Mouse (Mus musculus) stomach, embryonic 16.5 days (tissue): Measurements from ENCODE around the gene Cacna1d. TPM values are rescaled to one million over a fixed set of nuclear protein-coding genes. Genes with fewer than 3 reads are reported as not detected.

ENCODE experiments used
- ATAC-seq: fragments of 200-750 bp; cut with Nextera tagmentation; 2 replicates; pipeline ENCODE4 v1.8.0; 2017; ENCODE audit warnings: moderate number of reproducible peaks, moderate TSS enrichment; ENCODE audit not compliant: insufficient read depth, low FRiP score
- H3K27ac ChIP-seq: fragments of 300-500 bp; sonication (generic); 2 replicates; pipeline ENCODE4 v1.5.1; 2014; ENCODE audit warnings: low read length
- H3K27me3 ChIP-seq: fragments of 300-500 bp; sonication (generic); 2 replicates; pipeline ENCODE4 v1.6.1; 2014; ENCODE audit warnings: low read length, control low read depth, mixed read lengths; ENCODE audit not compliant: control insufficient read depth, insufficient read depth
- H3K36me3 ChIP-seq: fragments of 300-500 bp; sonication (generic); 2 replicates; pipeline ENCODE4 v1.6.1; 2014; ENCODE audit warnings: low read length; ENCODE audit not compliant: control insufficient read depth, insufficient read depth
- H3K4me1 ChIP-seq: fragments of 300-500 bp; sonication (generic); 2 replicates; pipeline ENCODE4 v1.6.1; 2014; ENCODE audit warnings: low read length, control low read depth, mixed read lengths; ENCODE audit not compliant: control insufficient read depth, insufficient read depth
- H3K4me2 ChIP-seq: fragments of 300-500 bp; sonication (generic); 2 replicates; pipeline ENCODE4 v1.6.1; 2014; ENCODE audit warnings: low read depth, low read length, mixed read lengths
- H3K4me3 ChIP-seq: fragments of 300-500 bp; sonication (generic); replicated peaks from 2 replicates; pipeline ENCODE4 v1.5.1; 2014; ENCODE audit warnings: mild to moderate bottlenecking, low read length
- H3K9ac ChIP-seq: fragments of 300-500 bp; sonication (generic); 2 replicates; pipeline ENCODE4 v1.6.1; 2014; ENCODE audit warnings: low read length
- H3K9me3 ChIP-seq: fragments of 300-500 bp; sonication (generic); replicated peaks from 2 replicates; pipeline ENCODE4 v1.6.1; 2016; ENCODE audit warnings: low read length, control low read depth; ENCODE audit not compliant: control insufficient read depth
- WGBS: fragments of 180-500 bp; shearing (Covaris S2); extraction: QIAGEN DNeasy Blood & Tissue Kit; methylation state at CpG from one replicate; pipeline ENCODE4 v1.1.7; 2014; 5-methylcytosine and 5-hydroxymethylcytosine counted together
- polyA plus RNA-seq: library from polyadenylated mRNA; unstranded; fragments of >200 nt; fragmentation: Nextera tagmentation; extraction: Ambion mirVana; gene quantifications from 2 replicates; pipeline ENCODE4 v1.2.1, GENCODE M21; 2015

Cacna1d gene
- polyA plus RNA-seq, 1 experiment from 2014 or later = 4.2 TPM

DNA sequence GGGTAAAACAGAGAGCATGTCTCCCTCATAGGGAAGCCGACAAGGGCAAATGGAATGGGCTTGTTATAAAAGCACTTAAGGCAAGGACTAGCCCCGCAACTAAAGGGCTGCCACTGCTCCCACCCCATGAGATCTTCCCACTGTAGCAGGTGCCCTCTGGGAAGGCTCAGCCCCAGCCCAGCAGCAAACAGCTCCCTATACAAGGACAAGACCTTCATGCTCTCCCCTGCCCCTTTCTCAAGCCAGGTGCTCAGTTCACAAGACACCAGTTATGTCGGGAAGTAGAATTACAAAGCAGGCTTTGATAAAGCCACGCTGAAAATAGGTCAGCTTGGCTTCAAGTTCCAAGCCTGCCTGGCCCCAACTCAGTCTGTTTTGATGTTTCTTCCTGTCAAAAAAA lies 233.6 kb downstream of the Cacna1d start:
- no peak for ATAC-seq
- no peak overlapping the region for H3K27ac ChIP-seq
- whole genome bisulfite sequencing = 54% methylated on average over 4 of the region's 4 CpGs
- no peak overlapping the region for H3K4me2 ChIP-seq
- H3K4me1 ChIP-seq = 0 out of 2 replicates have a peak, but pooled peaks cover 4% of the 10 kb centered on the region
- H3K36me3 ChIP-seq = no peaks in the 10 kb centered on the region
- no peak overlapping the region for H3K9ac ChIP-seq
- no peaks in the 10 kb centered on the region for H3K27me3 ChIP-seq
- H3K9me3 ChIP-seq = no peaks in the 10 kb centered on the region
- H3K4me3 ChIP-seq = no peak overlapping the region

- no peak overlapping the region for H3K4me2 ChIP-seq
- no peaks in the 10 kb centered on the region for H3K27me3 ChIP-seq
- H3K36me3 ChIP-seq = no peaks in the 10 kb centered on the region
- H3K4me3 ChIP-seq = no peak overlapping the region
- H3K27ac ChIP-seq = no peak overlapping the region
- H3K9ac ChIP-seq = no peak overlapping the region
- WGBS = 61% methylated on average over 4 of the region's 4 CpGs
- H3K9me3 ChIP-seq = no peaks in the 10 kb centered on the region
- ATAC-seq = no peak
- 0 out of 2 replicates have a peak, but pooled peaks cover 4% of the 10 kb centered on the region for H3K4me1 ChIP-seq
These were observed 234.8 kb downstream of the Cacna1d start for GRCm38 (mm10) chr14:30256486-30256885.

DNA sequence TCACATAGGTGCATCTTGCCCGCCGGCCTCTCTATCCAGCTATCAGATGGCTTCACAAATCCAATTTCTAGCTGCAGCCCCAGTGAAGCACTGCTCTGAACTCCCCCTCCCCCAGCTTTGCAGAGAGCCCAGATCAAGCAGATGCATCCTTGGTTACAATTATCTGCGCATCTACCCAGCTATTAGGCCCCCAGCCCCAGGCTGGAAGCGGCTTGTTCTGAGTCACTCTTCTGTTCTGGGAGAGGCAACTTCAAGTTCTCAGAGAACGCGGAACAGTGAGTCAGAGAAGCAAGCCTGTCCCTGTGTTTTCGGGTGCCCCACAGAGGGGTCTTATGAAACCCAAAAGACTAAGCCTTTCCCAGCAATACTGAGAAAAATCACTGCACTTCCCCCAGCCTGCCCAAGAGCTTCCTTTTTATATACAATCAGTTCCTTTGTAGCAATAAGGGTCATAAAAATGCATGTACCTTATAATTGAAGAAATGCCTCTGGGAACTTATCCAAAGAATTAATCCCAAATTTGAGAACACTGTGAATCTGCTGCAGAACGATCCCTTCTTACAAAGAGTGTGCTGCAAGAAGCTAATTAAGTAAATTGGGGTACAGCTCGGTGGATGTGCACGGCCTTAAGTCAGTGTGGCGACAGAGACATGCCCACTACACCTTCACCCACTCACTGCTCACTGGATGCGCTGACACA lies 235.4 kb downstream of the Cacna1d start:
- Histone ChIP-seq H3K27me3 (no peaks in the 10 kb centered on the region), H3K4me1 (0 out of 2 replicates have a peak, but pooled peaks cover 4% of the 10 kb centered on the region), H3K9ac (no peak overlapping the region), H3K4me2 (no peak overlapping the region), H3K9me3 (no peaks in the 10 kb centered on the region), H3K4me3 (no peak overlapping the region), H3K36me3 (no peaks in the 10 kb centered on the region), H3K27ac (no peak overlapping the region)
- 0 out of 2 replicates have a peak, but pooled peaks have one; percentile 17 for ATAC-seq
- WGBS = 71% methylated on average over 12 of the region's 12 CpGs

- H3K4me1 ChIP-seq = 0 out of 2 replicates have a peak, but pooled peaks cover 4% of the 10 kb centered on the region
- WGBS = 64% methylated on average over 4 of the region's 4 CpGs
- ATAC-seq = no peak
- H3K36me3 ChIP-seq = no peaks in the 10 kb centered on the region
- H3K4me3 ChIP-seq = no peak overlapping the region
- no peak overlapping the region for H3K9ac ChIP-seq
- no peak overlapping the region for H3K27ac ChIP-seq
- H3K9me3 ChIP-seq = no peaks in the 10 kb centered on the region
- no peaks in the 10 kb centered on the region for H3K27me3 ChIP-seq
- H3K4me2 ChIP-seq = no peak overlapping the region
These were observed 236.5 kb downstream of the Cacna1d start for GRCm38 (mm10) chr14:30254776-30255175.

- Histone ChIP-seq H3K36me3 (no peaks in the 10 kb centered on the region), H3K9me3 (no peaks in the 10 kb centered on the region), H3K4me3 (no peak overlapping the region), H3K27me3 (no peaks in the 10 kb centered on the region), H3K27ac (no peak overlapping the region), H3K4me2 (no peak overlapping the region), H3K9ac (no peak overlapping the region), H3K4me1 (0 out of 2 replicates have a peak, but pooled peaks cover 4% of the 10 kb centered on the region)
- WGBS = 71% methylated on average over 2 of the region's 2 CpGs
- ATAC-seq = no peak
These were observed 238.4 kb downstream of the Cacna1d start for GRCm38 (mm10) chr14:30252824-30253223.

DNA sequence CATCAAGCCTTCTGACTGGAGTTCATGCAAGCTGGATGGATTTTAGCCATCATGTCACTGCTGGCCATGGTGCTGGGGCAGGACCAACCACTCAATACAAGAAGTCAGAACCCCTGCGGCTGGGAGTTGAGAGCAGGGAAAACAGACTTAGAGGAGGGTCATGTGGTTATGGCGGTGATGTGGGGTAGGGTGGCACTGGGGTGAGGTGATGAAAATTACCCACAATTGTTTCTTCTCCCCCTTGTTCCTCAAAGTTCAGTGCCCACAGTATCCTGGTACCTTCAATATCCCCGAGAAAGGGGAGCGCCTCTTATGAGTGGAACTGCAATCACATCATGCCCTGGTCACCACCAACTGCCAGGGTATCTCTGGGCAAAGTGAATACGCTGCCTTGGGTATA lies 239.9 kb downstream of the Cacna1d start:
- Histone ChIP-seq H3K36me3 (no peaks in the 10 kb centered on the region), H3K27me3 (no peaks in the 10 kb centered on the region), H3K9me3 (no peaks in the 10 kb centered on the region), H3K9ac (no peak overlapping the region), H3K4me1 (0 out of 2 replicates have a peak, but pooled peaks cover 4% of the 10 kb centered on the region), H3K27ac (no peak overlapping the region), H3K4me3 (no peak overlapping the region), H3K4me2 (no peak overlapping the region)
- 82% methylated on average over 5 of the region's 5 CpGs for WGBS
- ATAC-seq = no peak

DNA sequence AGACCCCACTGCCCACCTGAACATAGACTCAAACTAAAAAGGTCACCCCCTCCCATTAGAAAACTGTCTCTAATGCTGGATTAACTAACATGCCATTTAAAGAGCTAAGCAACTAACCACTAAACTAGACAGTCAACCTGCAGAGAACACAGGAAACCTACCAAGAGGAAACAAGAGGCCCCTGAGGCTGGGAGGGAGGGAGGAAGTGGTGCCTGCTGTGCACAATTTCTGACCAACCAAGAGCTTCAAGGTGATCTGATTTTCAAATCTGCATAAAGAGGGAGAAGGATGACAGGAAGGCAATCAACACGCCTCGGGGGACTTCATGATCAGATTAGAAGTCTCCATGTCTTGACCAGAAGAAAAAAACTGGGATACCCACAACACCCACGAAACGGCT lies 241.7 kb downstream of the Cacna1d start:
- H3K27me3 ChIP-seq = no peaks in the 10 kb centered on the region
- WGBS = 73% methylated on average over 4 of the region's 4 CpGs

DNA sequence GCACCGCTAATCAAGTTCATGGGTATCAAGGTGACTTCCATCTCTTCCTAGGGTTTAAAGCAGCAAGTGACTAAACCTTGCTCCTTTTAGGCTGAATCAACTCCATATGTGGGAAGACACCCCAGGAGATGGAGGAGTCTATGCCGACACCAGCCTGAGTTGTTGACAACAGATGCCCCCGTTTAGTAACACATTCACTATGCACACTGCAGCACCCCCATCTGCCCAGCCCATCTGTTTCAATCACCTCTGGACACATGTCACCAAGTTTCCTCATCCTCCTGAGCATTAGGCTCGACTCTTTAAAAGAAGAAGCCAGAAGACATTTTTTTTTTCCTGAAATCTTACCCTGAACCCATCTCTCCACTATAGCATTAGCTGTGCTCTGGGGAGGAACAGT lies 242.4 kb downstream of the Cacna1d start:
- WGBS = 84% methylated on average over 4 of the region's 4 CpGs
- ATAC-seq = no peak
- no peaks in the 10 kb centered on the region for H3K4me1 ChIP-seq
- no peaks in the 10 kb centered on the region for H3K9me3 ChIP-seq
- H3K27me3 ChIP-seq = no peaks in the 10 kb centered on the region
- H3K4me3 ChIP-seq = no peak overlapping the region
- no peak overlapping the region for H3K27ac ChIP-seq
- no peak overlapping the region for H3K9ac ChIP-seq
- H3K36me3 ChIP-seq = no peaks in the 10 kb centered on the region
- no peak overlapping the region for H3K4me2 ChIP-seq

More for the DNA sequence above, 241.7 kb downstream of the Cacna1d start:
- H3K27ac ChIP-seq = no peak overlapping the region
- no peak overlapping the region for H3K9ac ChIP-seq
- no peak overlapping the region for H3K4me3 ChIP-seq
- no peak for ATAC-seq
- H3K4me2 ChIP-seq = no peak overlapping the region
- H3K9me3 ChIP-seq = no peaks in the 10 kb centered on the region
- H3K36me3 ChIP-seq = no peaks in the 10 kb centered on the region
- H3K4me1 ChIP-seq = no peaks in the 10 kb centered on the region

DNA sequence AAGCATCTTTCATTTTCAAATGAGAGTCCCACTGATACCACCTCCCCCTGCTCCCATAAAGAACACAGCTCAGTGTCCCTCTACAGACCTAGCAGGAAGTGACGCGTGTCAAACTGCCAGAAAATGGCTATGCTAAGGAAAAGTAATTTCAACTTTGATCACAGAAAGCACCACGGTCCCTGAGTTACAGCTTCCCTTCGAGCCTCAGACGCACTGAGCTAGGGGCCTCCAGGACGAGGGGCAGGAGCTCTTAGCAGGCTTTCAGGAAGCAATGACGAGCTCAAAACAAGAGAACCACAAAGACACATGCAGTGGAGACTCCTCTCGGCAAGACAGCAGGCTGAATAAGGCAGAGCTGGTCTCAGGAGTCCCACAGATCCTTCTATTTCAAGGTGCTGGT lies 243.1 kb downstream of the Cacna1d start:
- no peak for ATAC-seq
- Histone ChIP-seq H3K4me2 (no peak overlapping the region), H3K27ac (no peak overlapping the region), H3K4me1 (no peaks in the 10 kb centered on the region), H3K9me3 (no peaks in the 10 kb centered on the region), H3K36me3 (no peaks in the 10 kb centered on the region), H3K27me3 (no peaks in the 10 kb centered on the region), H3K9ac (no peak overlapping the region), H3K4me3 (no peak overlapping the region)
- 68% methylated on average over 8 of the region's 8 CpGs for WGBS
